In genomic region chrX:106010762-106011161, GRCm38 (mm10) we compare ENCODE assay signal across 10 mouse cellular contexts. TPM values are rescaled to one million over a fixed set of nuclear protein-coding genes. Genes with fewer than 3 reads are reported as not detected.
DNase-seq lines count a peak whose midpoint lies in the region; ATAC-seq and TF ChIP-seq lines count a peak whose summit lies in the region.
"Had no signal": no experiment of that assay in that cellular context is flagged by ENCODE, and none has a peak within 500 bp of the region (broad histone marks: within the 10 kb centered on the region; RNA-seq: fewer than 3 reads in every experiment).

No protein-coding gene starts in this region.

- H3K9ac ChIP-seq in neural tube, embryonic 11.5 days (ENCODE audit: low read length), result no peak overlapping the region
- no peak overlapping the region for H3K9ac ChIP-seq in limb, embryonic 15.5 days
- peak overlapping the region; percentile 68 for H3K9ac ChIP-seq in stomach, embryonic 16.5 days (ENCODE audit: low read length)

- peak overlapping the region; percentile 25 for H3K4me2 ChIP-seq in neural tube, embryonic 11.5 days (ENCODE audit: low read depth)
- peak overlapping the region; percentile 31 for H3K4me2 ChIP-seq in limb, embryonic 15.5 days
- peak overlapping the region; percentile 52 for H3K4me2 ChIP-seq in stomach, embryonic 16.5 days (ENCODE audit: low read depth, low read length)

- peak overlapping the region; percentile 78 for H3K4me3 ChIP-seq in cerebellum, adult 2 months (replicated peaks; ENCODE audit: insufficient read depth, low read depth, low read length)
- peak overlapping the region; percentile 45 for H3K4me3 ChIP-seq in neural tube, embryonic 11.5 days (ENCODE audit: low read depth, low read length)
- H3K4me3 ChIP-seq in limb, embryonic 15.5 days, result peak overlapping the region; percentile 57
- peak overlapping the region; percentile 57 for H3K4me3 ChIP-seq in stomach, embryonic 16.5 days (replicated peaks; ENCODE audit: low read length)

- H3K4me1 ChIP-seq in cerebellum, adult 2 months (ENCODE audit: control insufficient read depth, insufficient read depth, low read length), result 0 out of 2 replicates have a peak, but pooled peaks cover 2% of the 10 kb centered on the region
- no peaks in the 10 kb centered on the region for H3K4me1 ChIP-seq in neural tube, embryonic 11.5 days (ENCODE audit: control insufficient read depth, insufficient read depth, low read length)
- 0 out of 2 replicates have a peak, but pooled peaks cover 5% of the 10 kb centered on the region for H3K4me1 ChIP-seq in limb, embryonic 15.5 days
- H3K4me1 ChIP-seq in stomach, embryonic 16.5 days (ENCODE audit: control insufficient read depth, insufficient read depth, low read length), result no peaks in the 10 kb centered on the region; the same call in 1 of the 2 replicates

- H3K27ac ChIP-seq in cerebellum, adult 2 months (ENCODE audit: insufficient read depth, low read length), result no peak overlapping the region
- no peak overlapping the region for H3K27ac ChIP-seq in neural tube, embryonic 11.5 days (ENCODE audit: low read depth, low read length)
- H3K27ac ChIP-seq in limb, embryonic 15.5 days, result no peak overlapping the region
- peak overlapping the region; percentile 96; the same call in 1 of the 2 replicates for H3K27ac ChIP-seq in stomach, embryonic 16.5 days (ENCODE audit: low read length)

- H3K9me3 ChIP-seq in neural tube, embryonic 11.5 days (ENCODE audit: control insufficient read depth, low read length), result no peaks in the 10 kb centered on the region
- no peaks in the 10 kb centered on the region for H3K9me3 ChIP-seq in limb, embryonic 15.5 days
- H3K9me3 ChIP-seq in stomach, embryonic 16.5 days (replicated peaks; ENCODE audit: control insufficient read depth, low read length), result no peaks in the 10 kb centered on the region

- TF ChIP-seq POLR2A in cerebellum, adult 2 months (IDR thresholded peaks at IDR 0.05; ENCODE audit: borderline replicate concordance, insufficient read depth, low read length), result no peak

- no peaks in the 10 kb centered on the region for H3K27me3 ChIP-seq in cerebellum, adult 2 months (ENCODE audit: control insufficient read depth, insufficient read depth, low read length)
- no peaks in the 10 kb centered on the region for H3K27me3 ChIP-seq in neural tube, embryonic 11.5 days (ENCODE audit: control insufficient read depth, insufficient read depth, low read length)
- H3K27me3 ChIP-seq in limb, embryonic 15.5 days, result 0 out of 2 replicates have a peak, but pooled peaks cover 2% of the 10 kb centered on the region
- H3K27me3 ChIP-seq in stomach, embryonic 16.5 days (ENCODE audit: control insufficient read depth, insufficient read depth, low read length), result no peaks in the 10 kb centered on the region

- 0% methylated on average over 3 of the region's 3 CpGs for WGBS in cerebellum, adult 2 months
- WGBS in neural tube, embryonic 11.5 days, result 17% methylated on average over 3 of the region's 3 CpGs
- 11% methylated on average over 3 of the region's 3 CpGs for WGBS in limb, embryonic 15.5 days
- WGBS in stomach, embryonic 16.5 days, result 5% methylated on average over 3 of the region's 3 CpGs

- no peak for ATAC-seq in neural tube, embryonic 11.5 days (ENCODE audit: insufficient read depth, low FRiP score, low TSS enrichment)
- no peak for ATAC-seq in limb, embryonic 15.5 days (ENCODE audit: insufficient number of reproducible peaks, low FRiP score, low TSS enrichment, low read depth)
- no peak for ATAC-seq in stomach, embryonic 16.5 days (ENCODE audit: insufficient read depth, low FRiP score)
- ATAC-seq in CD4-positive, CD25-positive, alpha-beta regulatory T cell, adult 4 months, result no peak

- no peaks in the 10 kb centered on the region for H3K36me3 ChIP-seq in neural tube, embryonic 11.5 days (ENCODE audit: control insufficient read depth, insufficient read depth, low read length)
- no peaks in the 10 kb centered on the region for H3K36me3 ChIP-seq in limb, embryonic 15.5 days
- H3K36me3 ChIP-seq in stomach, embryonic 16.5 days (ENCODE audit: control insufficient read depth, insufficient read depth, low read length), result no peaks in the 10 kb centered on the region

- no peak for DNase-seq in cerebellum, adult 2 months
- DNase-seq in cerebellum, adult 8-10 months, result no peak
- no peak for DNase-seq in neural tube, embryonic 11.5 days (ENCODE audit: low spot score)
- DNase-seq in neural tube, embryonic 10.5 days (ENCODE audit: extremely low spot score, low spot score), result no peak
- no peak for DNase-seq in Muller cell, postnatal 12 days (ENCODE audit: inconsistent ontology term)
- DNase-seq: cerebellum, adult 11 months; thymus, postnatal 36 days had no signal

- no peak for TF ChIP-seq CTCF in cerebellum, adult 2 months (IDR thresholded peaks at IDR 0.05; ENCODE audit: borderline replicate concordance, insufficient read depth, low read depth, low read length)

RNA-seq across cellular contexts. Expression of gene Magt1, which starts 0.9 kb away (rescaled TPM):
- 9.0 and 10.2 TPM in 2 replicates for polyA plus RNA-seq in cerebellum, adult 2 months (2012; rRNA removed)
- 47.5 and 47.9 TPM in 2 replicates for polyA plus RNA-seq in neural tube, embryonic 11.5 days (2014; fragmentation: Nextera tagmentation; extraction: Ambion mirVana)
- polyA plus RNA-seq in limb, embryonic 15.5 days (2015; fragmentation: Nextera tagmentation; extraction: Ambion mirVana), result 64.2 and 64.4 TPM in 2 replicates
- polyA plus RNA-seq in stomach, embryonic 16.5 days (2015; fragmentation: Nextera tagmentation; extraction: Ambion mirVana), result 78.7 and 82.3 TPM in 2 replicates
- polyA plus RNA-seq in CD4-positive, CD25-positive, alpha-beta regulatory T cell, adult 4 months (2017; shearing (Covaris generic)), result 10 to 100 TPM; 25.6 to 30.8 TPM

RNA-seq across cellular contexts. Expression of gene Cox7b, which starts 4.7 kb away (rescaled TPM):
- polyA plus RNA-seq in cerebellum, adult 2 months (2012; rRNA removed), result 473 and 495 TPM in 2 replicates
- polyA plus RNA-seq in neural tube, embryonic 11.5 days (2014; fragmentation: Nextera tagmentation; extraction: Ambion mirVana), result 311 and 328 TPM in 2 replicates
- polyA plus RNA-seq in limb, embryonic 15.5 days (2015; fragmentation: Nextera tagmentation; extraction: Ambion mirVana), result 342 and 357 TPM in 2 replicates
- polyA plus RNA-seq in stomach, embryonic 16.5 days (2015; fragmentation: Nextera tagmentation; extraction: Ambion mirVana), result 405 and 440 TPM in 2 replicates
- 100 to 1,000 TPM; 132 to 352 TPM for polyA plus RNA-seq in CD4-positive, CD25-positive, alpha-beta regulatory T cell, adult 4 months (2017; shearing (Covaris generic))

RNA-seq across cellular contexts. Expression of gene Atp7a, which starts 16.3 kb away (rescaled TPM):
- 2.7 and 3.3 TPM in 2 replicates for polyA plus RNA-seq in cerebellum, adult 2 months (2012; rRNA removed)
- polyA plus RNA-seq in neural tube, embryonic 11.5 days (2014; fragmentation: Nextera tagmentation; extraction: Ambion mirVana), result 32.7 and 33.7 TPM in 2 replicates
- polyA plus RNA-seq in limb, embryonic 15.5 days (2015; fragmentation: Nextera tagmentation; extraction: Ambion mirVana), result 23.0 and 24.0 TPM in 2 replicates
- 27.6 and 28.3 TPM in 2 replicates for polyA plus RNA-seq in stomach, embryonic 16.5 days (2015; fragmentation: Nextera tagmentation; extraction: Ambion mirVana)
- 10 to 100 TPM in 1 of 2 experiments, 1 to 10 TPM in 1; 8.7 to 11.7 TPM for polyA plus RNA-seq in CD4-positive, CD25-positive, alpha-beta regulatory T cell, adult 4 months (2017; shearing (Covaris generic))
